Mouse (Mus musculus): ENCODE results near the gene Nrp1. TPM values are rescaled to one million over a fixed set of nuclear protein-coding genes. Genes with fewer than 3 reads are reported as not detected.
A peak's percentile ranks its signal among the peaks of the same experiment; 100 is the strongest.

Nrp1 gene
- total RNA-seq (2021): 100 to 1,000 TPM; 109 to 121 TPM

GRCm38 (mm10) chr8:128358406-128358755 lies at the start of gene Nrp1:
TSS of gene Nrp1 (plus strand) at chr8:128358604.
- peak in 1 of 2 experiments; percentile 66 for DNase-seq

- DNase-seq: no peak
Measured at GRCm38 (mm10) chr8:128320797-128321196, 37.6 kb upstream of the Nrp1 start.

DNA sequence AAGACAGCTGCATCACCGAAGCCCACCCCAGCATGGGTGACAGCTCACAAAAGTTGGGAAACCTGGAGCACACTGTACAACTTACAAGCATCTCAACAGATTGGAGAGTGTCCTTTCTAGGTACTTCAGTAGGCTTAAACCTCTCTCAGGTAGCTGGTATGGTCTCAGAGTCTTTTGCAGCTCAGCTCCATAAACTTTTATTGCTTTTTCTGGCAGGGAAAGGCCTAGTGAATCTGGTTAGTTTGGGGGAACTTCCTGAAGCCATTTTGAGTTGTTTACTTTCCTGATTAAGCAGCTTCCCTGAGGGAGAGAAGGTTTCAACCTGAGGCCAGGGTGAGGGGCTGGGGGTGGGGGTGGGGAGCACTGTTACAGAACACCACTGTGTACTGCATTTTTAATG lies 31.1 kb upstream of the Nrp1 start:
- DNase-seq: no peak

GRCm38 (mm10) chr8:128327922-128328321 lies 30.5 kb upstream of the Nrp1 start:
- no peak for DNase-seq

- DNase-seq: no peak
Measured at GRCm38 (mm10) chr8:128329502-128329901, 28.9 kb upstream of the Nrp1 start.

- peak in 1 of 2 experiments; percentile 16 for DNase-seq
Measured at GRCm38 (mm10) chr8:128335976-128336375, 22.4 kb upstream of the Nrp1 start.

GRCm38 (mm10) chr8:128338951-128339350 lies 19.5 kb upstream of the Nrp1 start:
- DNase-seq: no peak

DNA sequence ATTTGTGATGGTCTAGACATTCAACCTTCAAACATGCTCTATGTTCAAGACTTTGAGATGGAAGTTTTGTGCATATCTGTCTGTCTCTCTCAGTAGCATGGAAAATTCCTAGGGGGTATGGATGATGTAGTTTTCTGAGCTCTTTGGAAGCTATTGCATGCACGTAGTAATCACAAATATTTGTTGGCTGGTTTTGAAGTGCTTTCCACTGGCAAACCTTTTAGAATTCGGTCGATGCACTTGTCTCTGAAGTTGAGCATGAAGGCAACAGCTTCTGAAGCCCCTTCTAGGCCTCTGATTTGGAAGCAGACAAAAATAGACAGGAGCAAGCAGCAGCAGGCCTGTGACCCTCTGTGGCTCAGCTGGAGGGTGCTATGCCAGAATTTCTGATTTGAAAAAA lies 18.9 kb upstream of the Nrp1 start:
- DNase-seq: no peak

DNA sequence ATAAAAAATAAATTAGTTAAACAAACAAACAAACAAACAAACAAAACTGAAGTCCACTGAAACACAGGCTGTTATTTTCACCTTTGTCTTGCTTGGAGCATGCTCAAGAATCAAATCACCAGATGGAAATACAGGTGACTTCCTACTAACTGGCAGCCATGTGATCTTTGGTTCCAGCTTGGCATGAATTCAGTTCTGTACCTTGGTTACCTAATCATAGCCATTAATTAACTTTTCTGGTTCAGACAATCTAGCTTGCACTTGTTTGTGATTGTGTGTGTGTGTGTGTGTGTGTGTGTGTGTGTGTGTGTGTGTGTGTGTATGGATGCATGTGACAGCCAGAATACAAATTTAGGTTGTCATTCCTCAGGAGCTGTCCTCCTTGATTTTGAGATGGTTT lies 8.0 kb upstream of the Nrp1 start:
- DNase-seq: no peak

- DNase-seq: no peak
Measured at GRCm38 (mm10) chr8:128351211-128351610, 7.2 kb upstream of the Nrp1 start.

- DNase-seq: no peak
Measured at GRCm38 (mm10) chr8:128352821-128353220, 5.6 kb upstream of the Nrp1 start.

GRCm38 (mm10) chr8:128353999-128354398 lies 4.4 kb upstream of the Nrp1 start:
- DNase-seq: no peak

DNA sequence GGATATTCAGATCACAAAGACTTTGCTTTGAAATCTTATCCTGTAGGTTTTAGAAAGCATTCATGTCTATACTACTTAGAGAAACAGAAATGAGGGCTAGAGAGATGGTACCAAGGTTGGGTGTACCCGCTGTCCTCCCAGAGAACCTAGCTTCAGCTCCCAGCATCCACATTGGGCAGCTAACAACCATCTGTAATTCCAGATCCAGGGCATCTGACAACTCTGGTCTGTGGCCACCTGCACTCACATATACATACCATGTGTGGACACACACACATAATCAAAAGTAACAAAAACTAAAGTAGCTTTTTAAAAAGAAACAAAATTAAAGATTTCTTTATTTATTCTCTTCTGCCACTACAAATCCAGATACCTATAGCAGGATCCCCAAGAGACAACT lies 3.3 kb upstream of the Nrp1 start:
- DNase-seq: no peak

GRCm38 (mm10) chr8:128356170-128356569 lies 2.2 kb upstream of the Nrp1 start:
- no peak for DNase-seq

GRCm38 (mm10) chr8:128356796-128357539 lies 1.4 kb upstream of the Nrp1 start:
- peak; percentile 70 to 77 for DNase-seq

GRCm38 (mm10) chr8:128357540-128358405 lies 631 bp upstream of the Nrp1 start:
- peak; percentile 76 to 80 for DNase-seq

GRCm38 (mm10) chr8:128358756-128359520 lies 534 bp downstream of the Nrp1 start:
- peak; percentile 70 to 71 for DNase-seq

DNA sequence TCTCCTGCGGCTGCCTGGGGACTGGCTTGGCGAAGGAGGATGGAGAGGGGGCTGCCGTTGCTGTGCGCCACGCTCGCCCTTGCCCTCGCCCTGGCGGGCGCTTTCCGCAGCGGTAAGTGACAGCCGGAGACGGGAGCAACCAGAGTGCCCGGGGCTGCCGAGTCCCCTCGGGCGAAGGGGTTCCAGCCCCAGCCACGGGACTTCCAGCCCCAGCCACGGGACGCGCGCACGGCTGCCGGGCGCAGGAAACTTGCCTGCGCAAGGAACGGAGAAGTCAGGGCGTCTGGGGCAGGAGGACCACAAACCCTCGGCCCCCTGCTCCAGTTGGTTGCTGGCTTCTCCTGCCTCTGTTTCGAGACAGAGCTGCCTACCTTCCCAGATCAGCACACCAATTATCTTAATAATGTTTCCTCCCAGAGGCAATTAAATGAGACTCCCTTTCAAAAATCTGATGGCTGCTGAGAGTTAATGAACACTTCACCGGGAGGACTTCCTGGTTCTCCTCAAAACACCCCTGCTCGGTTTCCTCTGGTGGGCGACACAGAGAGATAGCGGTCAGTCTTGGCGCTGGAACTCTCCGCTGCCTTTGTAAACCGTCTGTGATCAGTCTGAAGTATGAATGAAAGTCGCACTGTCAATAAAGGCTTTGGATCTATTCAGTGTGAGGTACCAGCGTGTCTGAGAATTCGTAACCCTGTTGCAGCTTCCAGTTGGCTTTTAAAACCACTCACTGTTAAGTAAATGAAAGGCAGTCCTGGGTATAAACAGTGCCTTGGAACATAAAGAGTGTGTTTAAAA lies 1.3 kb downstream of the Nrp1 start:
- DNase-seq: peak in 1 of 2 experiments; percentile 54

- no peak for DNase-seq
Measured at GRCm38 (mm10) chr8:128361343-128361870, 3.0 kb downstream of the Nrp1 start.

DNA sequence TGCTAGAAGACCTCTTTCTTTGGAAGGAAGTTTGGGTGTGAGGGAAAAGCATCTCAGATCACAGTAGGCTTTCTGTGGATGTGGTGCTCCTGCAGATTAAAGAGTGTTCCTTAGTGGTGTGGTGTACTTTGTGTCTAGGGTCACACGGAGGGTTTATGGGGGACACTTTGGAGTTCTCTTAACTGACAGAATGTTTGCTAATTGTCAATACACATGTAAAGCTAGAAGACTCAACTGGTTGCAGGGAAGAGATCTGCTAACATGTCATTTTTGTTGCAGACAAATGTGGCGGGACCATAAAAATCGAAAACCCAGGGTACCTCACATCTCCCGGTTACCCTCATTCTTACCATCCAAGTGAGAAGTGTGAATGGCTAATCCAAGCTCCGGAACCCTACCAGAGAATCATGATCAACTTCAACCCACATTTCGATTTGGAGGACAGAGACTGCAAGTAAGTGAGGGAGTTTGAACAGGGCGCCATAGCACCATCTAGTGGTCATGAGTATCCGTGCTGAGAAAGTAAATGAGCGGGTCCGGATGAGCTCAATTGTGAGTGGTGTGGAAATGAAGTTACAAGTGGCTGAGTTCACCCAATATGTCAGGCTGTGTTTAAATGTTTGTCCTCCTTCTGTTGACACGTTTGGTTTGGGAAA lies 4.7 kb downstream of the Nrp1 start:
- DNase-seq: peak; percentile 77 to 84

- no peak for DNase-seq
Measured at GRCm38 (mm10) chr8:128370496-128370895, 12.1 kb downstream of the Nrp1 start.
